Mouse (Mus musculus): Measurements from ENCODE around the gene Cacna1h. TPM values are rescaled to one million over a fixed set of nuclear protein-coding genes. Genes with fewer than 3 reads are reported as not detected.

The Cacna1h gene
- polyA plus RNA-seq, 1 experiment from 2014 or later: 11.3 TPM

DNA sequence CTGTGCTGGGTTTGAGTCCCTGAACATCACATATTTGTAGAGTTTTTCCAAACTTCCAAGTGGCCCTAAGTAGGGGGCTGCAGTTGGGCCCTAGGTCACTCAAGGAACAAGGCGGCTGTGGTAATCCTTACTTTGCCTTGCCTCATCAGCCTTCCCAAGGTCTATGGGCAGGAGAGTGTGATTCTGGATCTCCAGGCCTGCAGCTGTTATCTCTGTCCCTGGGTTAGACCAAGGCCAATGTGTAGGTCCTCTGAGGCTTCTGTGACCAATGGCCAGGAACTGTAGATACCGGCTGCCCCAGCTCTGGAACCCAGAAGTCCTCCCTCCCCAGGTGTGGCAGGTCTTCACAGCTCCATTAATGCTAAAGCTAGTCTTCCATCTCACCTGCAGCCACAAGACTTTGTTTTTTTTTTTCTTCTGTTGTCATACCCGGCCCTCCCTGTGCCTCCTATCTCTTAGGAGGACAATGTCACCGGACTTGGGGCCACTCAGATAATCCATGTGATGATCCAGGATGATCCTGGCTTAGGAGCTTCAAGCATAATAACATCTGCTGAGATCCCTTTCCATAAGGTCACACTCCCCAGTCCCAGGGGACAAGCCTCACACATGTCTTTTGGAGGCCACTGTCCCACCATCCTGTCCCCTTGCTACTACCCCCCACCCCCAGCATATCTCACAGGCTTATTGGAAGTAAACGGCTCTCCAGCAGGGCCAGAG lies 18.8 kb upstream of the Cacna1h start:
- Histone ChIP-seq H3K4me1 (ENCODE audit: control insufficient read depth, insufficient read depth, low read length) (0 out of 2 replicates have a peak, but pooled peaks cover 7% of the 10 kb centered on the region), H3K9ac (replicated peaks; ENCODE audit: low read length) (no peak overlapping the region), H3K27me3 (ENCODE audit: control insufficient read depth, insufficient read depth, low read length) (no peaks in the 10 kb centered on the region), H3K27ac (replicated peaks; ENCODE audit: low read depth, low read length) (no peak overlapping the region), H3K36me3 (ENCODE audit: control insufficient read depth, insufficient read depth, low read length) (no peaks in the 10 kb centered on the region), H3K9me3 (ENCODE audit: control insufficient read depth, low read length) (no peaks in the 10 kb centered on the region), H3K4me2 (ENCODE audit: low read length) (no peak overlapping the region), H3K4me3 (replicated peaks; ENCODE audit: low read depth, low read length) (no peak overlapping the region)
- WGBS: 71% methylated on average over 5 of the region's 5 CpGs
- ATAC-seq (ENCODE audit: low FRiP score, low TSS enrichment): no peak
- no peak for DNase-seq

GRCm38 (mm10) chr17:25450329-25450728 lies 16.7 kb upstream of the Cacna1h start:
- Histone ChIP-seq H3K27ac (replicated peaks; ENCODE audit: low read depth, low read length) (no peak overlapping the region), H3K27me3 (ENCODE audit: control insufficient read depth, insufficient read depth, low read length) (no peaks in the 10 kb centered on the region), H3K4me1 (ENCODE audit: control insufficient read depth, insufficient read depth, low read length) (0 out of 2 replicates have a peak, but pooled peaks cover under 1% of the 10 kb centered on the region), H3K9ac (replicated peaks; ENCODE audit: low read length) (no peak overlapping the region), H3K4me2 (ENCODE audit: low read length) (no peak overlapping the region), H3K9me3 (ENCODE audit: control insufficient read depth, low read length) (no peaks in the 10 kb centered on the region), H3K36me3 (ENCODE audit: control insufficient read depth, insufficient read depth, low read length) (no peaks in the 10 kb centered on the region), H3K4me3 (replicated peaks; ENCODE audit: low read depth, low read length) (no peak overlapping the region)
- DNase-seq (no peak), ATAC-seq (ENCODE audit: low FRiP score, low TSS enrichment) (no peak)
- WGBS: 67% methylated on average over 4 of the region's 4 CpGs

- no peak overlapping the region for H3K4me2 ChIP-seq (ENCODE audit: low read length)
- no peaks in the 10 kb centered on the region for H3K27me3 ChIP-seq (ENCODE audit: control insufficient read depth, insufficient read depth, low read length)
- 0 out of 2 replicates have a peak, but pooled peaks cover 4% of the 10 kb centered on the region for H3K4me1 ChIP-seq (ENCODE audit: control insufficient read depth, insufficient read depth, low read length)
- no peaks in the 10 kb centered on the region for H3K9me3 ChIP-seq (ENCODE audit: control insufficient read depth, low read length)
- H3K9ac ChIP-seq (replicated peaks; ENCODE audit: low read length): no peak overlapping the region
- 85% methylated on average over 12 of the region's 12 CpGs for WGBS
- H3K4me3 ChIP-seq (replicated peaks; ENCODE audit: low read depth, low read length): no peak overlapping the region
- no peak overlapping the region for H3K27ac ChIP-seq (replicated peaks; ENCODE audit: low read depth, low read length)
- no peak for ATAC-seq (ENCODE audit: low FRiP score, low TSS enrichment)
- no peak for DNase-seq
- H3K36me3 ChIP-seq (ENCODE audit: control insufficient read depth, insufficient read depth, low read length): no peaks in the 10 kb centered on the region
Observed at GRCm38 (mm10) chr17:25447865-25448264, 14.3 kb upstream of the Cacna1h start.

DNA sequence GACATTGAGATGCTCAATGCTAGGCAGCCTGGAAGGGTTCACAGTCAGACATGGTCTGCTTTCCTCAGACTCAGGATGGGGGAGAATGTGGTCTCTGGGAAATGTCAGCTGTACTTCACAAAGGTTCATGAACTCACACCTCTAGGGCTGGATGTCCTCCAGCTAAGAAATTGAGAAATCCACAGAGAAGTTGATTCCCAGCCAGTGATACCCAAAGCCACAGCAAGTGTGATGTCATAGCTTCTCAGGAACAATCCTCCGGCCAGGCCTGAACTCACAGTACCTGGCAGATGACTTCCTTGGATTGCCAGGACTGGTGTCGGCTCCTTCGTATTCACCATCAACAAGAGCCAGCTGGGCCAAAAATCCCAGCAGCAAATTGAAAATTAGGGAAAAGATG lies 12.3 kb upstream of the Cacna1h start:
- H3K4me1 ChIP-seq (ENCODE audit: control insufficient read depth, insufficient read depth, low read length): 0 out of 2 replicates have a peak, but pooled peaks cover 4% of the 10 kb centered on the region
- no peak overlapping the region for H3K27ac ChIP-seq (replicated peaks; ENCODE audit: low read depth, low read length)
- 91% methylated on average over 3 of the region's 3 CpGs for WGBS
- no peaks in the 10 kb centered on the region for H3K36me3 ChIP-seq (ENCODE audit: control insufficient read depth, insufficient read depth, low read length)
- no peak overlapping the region for H3K9ac ChIP-seq (replicated peaks; ENCODE audit: low read length)
- ATAC-seq (ENCODE audit: low FRiP score, low TSS enrichment) (no peak), DNase-seq (no peak)
- no peak overlapping the region for H3K4me3 ChIP-seq (replicated peaks; ENCODE audit: low read depth, low read length)
- H3K9me3 ChIP-seq (ENCODE audit: control insufficient read depth, low read length): no peaks in the 10 kb centered on the region
- no peaks in the 10 kb centered on the region for H3K27me3 ChIP-seq (ENCODE audit: control insufficient read depth, insufficient read depth, low read length)
- no peak overlapping the region for H3K4me2 ChIP-seq (ENCODE audit: low read length)

DNA sequence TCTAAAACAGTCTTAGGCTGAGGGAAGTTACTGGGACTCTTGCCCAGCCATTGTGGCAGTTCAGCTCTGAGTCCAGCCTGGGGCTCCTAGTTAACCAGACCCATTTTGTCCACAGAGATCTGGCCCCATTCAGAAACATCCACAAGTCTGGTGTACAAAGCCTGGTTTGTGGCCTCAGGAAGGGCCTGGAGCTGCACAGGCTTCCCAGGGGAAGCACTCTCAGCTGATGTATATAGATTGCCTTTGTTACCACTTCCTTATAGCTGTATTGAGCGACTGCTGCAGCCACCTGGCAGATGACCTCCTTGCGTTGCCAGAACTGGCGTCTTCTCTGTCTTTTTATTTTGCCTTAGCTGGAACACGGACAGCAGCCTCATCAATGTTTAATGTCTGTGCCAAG lies 11.5 kb upstream of the Cacna1h start:
- Histone ChIP-seq H3K9me3 (ENCODE audit: control insufficient read depth, low read length) (no peaks in the 10 kb centered on the region), H3K4me2 (ENCODE audit: low read length) (no peak overlapping the region), H3K9ac (replicated peaks; ENCODE audit: low read length) (no peak overlapping the region), H3K36me3 (ENCODE audit: control insufficient read depth, insufficient read depth, low read length) (no peaks in the 10 kb centered on the region), H3K4me3 (replicated peaks; ENCODE audit: low read depth, low read length) (no peak overlapping the region), H3K27ac (replicated peaks; ENCODE audit: low read depth, low read length) (no peak overlapping the region), H3K27me3 (ENCODE audit: control insufficient read depth, insufficient read depth, low read length) (no peaks in the 10 kb centered on the region), H3K4me1 (ENCODE audit: control insufficient read depth, insufficient read depth, low read length) (0 out of 2 replicates have a peak, but pooled peaks cover 4% of the 10 kb centered on the region)
- no peak for ATAC-seq (ENCODE audit: low FRiP score, low TSS enrichment)
- WGBS: 54% methylated on average over 4 of the region's 4 CpGs
- DNase-seq: peak; percentile 27

DNA sequence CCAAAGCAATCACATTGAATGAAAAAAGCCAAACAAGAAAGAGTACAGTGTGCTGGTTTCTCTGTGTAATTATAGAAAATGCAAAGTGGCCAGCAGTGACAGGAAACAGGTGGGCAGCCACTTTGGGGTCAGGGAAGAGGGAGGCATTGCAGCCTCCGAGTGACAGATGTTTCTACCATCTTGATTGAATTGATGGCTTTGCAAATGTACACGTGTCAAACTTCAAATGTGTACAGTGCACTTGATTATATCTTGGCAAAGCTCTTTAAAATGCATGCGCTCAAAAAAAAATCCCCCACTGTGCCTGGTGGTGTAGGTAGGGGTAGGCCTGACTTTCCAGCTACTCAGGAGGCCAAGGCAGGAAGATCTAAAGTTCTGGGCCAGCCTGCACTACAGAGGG lies 9.3 kb upstream of the Cacna1h start:
- whole genome bisulfite sequencing: 83% methylated on average over 3 of the region's 3 CpGs
- Histone ChIP-seq H3K4me3 (replicated peaks; ENCODE audit: low read depth, low read length) (no peak overlapping the region), H3K27me3 (ENCODE audit: control insufficient read depth, insufficient read depth, low read length) (no peaks in the 10 kb centered on the region), H3K36me3 (ENCODE audit: control insufficient read depth, insufficient read depth, low read length) (no peaks in the 10 kb centered on the region), H3K9ac (replicated peaks; ENCODE audit: low read length) (no peak overlapping the region), H3K4me2 (ENCODE audit: low read length) (no peak overlapping the region), H3K27ac (replicated peaks; ENCODE audit: low read depth, low read length) (no peak overlapping the region), H3K4me1 (ENCODE audit: control insufficient read depth, insufficient read depth, low read length) (0 out of 2 replicates have a peak, but pooled peaks cover 4% of the 10 kb centered on the region), H3K9me3 (ENCODE audit: control insufficient read depth, low read length) (no peaks in the 10 kb centered on the region)
- no peak for ATAC-seq (ENCODE audit: low FRiP score, low TSS enrichment)
- no peak for DNase-seq

DNA sequence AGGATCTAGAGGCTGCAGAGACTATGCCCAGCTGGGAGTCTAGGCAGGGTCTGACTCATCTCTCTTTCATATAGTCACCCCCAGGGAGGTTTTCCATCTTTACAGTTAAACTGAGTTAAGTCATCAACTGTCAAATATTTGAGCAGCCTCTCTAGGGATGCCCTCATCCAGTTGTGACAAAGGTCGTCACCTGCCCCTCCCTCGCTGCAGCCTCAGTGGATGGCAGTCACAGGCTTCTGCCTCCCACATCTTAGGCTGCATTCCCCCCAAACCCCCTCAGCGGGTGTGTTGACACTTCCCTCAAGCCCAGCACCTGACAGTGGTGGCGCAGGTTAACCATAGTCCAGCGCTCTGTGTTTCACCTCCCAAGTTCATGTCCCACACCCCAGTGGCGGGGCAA lies 7.8 kb upstream of the Cacna1h start:
- 0 out of 2 replicates have a peak, but pooled peaks cover 4% of the 10 kb centered on the region for H3K4me1 ChIP-seq (ENCODE audit: control insufficient read depth, insufficient read depth, low read length)
- H3K27me3 ChIP-seq (ENCODE audit: control insufficient read depth, insufficient read depth, low read length): no peaks in the 10 kb centered on the region
- H3K9ac ChIP-seq (replicated peaks; ENCODE audit: low read length): no peak overlapping the region
- WGBS: 79% methylated on average over 6 of the region's 6 CpGs
- H3K9me3 ChIP-seq (ENCODE audit: control insufficient read depth, low read length): no peaks in the 10 kb centered on the region
- DNase-seq: no peak
- H3K4me3 ChIP-seq (replicated peaks; ENCODE audit: low read depth, low read length): no peak overlapping the region
- H3K36me3 ChIP-seq (ENCODE audit: control insufficient read depth, insufficient read depth, low read length): no peaks in the 10 kb centered on the region
- no peak for ATAC-seq (ENCODE audit: low FRiP score, low TSS enrichment)
- no peak overlapping the region for H3K27ac ChIP-seq (replicated peaks; ENCODE audit: low read depth, low read length)
- H3K4me2 ChIP-seq (ENCODE audit: low read length): no peak overlapping the region

DNA sequence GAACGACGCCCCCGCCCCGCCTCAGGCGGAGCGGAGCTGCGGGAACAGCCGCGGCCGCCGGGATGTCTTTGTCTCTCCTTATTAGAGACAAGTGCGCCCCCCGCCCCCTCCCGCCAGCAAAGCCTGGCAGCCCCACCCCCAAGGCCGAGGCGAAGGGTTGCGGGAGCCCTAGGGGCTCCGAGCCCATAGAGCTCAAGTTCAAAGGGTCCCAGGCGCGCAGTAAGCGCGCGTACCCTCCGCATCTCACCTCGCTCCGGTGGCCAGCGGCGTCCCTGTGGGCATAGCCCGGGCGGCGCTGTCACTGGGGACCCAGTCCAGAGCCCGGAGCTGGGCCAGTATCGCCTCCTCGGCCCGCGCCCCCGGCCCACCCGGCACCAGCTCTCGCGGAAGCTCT lies 363 bp downstream of the Cacna1h start:
- ATAC-seq (ENCODE audit: low FRiP score, low TSS enrichment): peak; percentile 44; the same call in 1 of the 2 replicates
- 1% methylated on average over 40 of the region's 40 CpGs for WGBS

More for the DNA sequence above, 363 bp downstream of the Cacna1h start:
- peaks cover 27% of the 10 kb centered on the region for H3K4me1 ChIP-seq (ENCODE audit: control insufficient read depth, insufficient read depth, low read length)
- peak overlapping the region; percentile 79 for H3K4me3 ChIP-seq (replicated peaks; ENCODE audit: low read depth, low read length)
- peaks cover 5% of the 10 kb centered on the region; the same call in 1 of the 2 replicates for H3K27me3 ChIP-seq (ENCODE audit: control insufficient read depth, insufficient read depth, low read length)
- H3K9ac ChIP-seq (replicated peaks; ENCODE audit: low read length): peak overlapping the region; percentile 89
- H3K27ac ChIP-seq (replicated peaks; ENCODE audit: low read depth, low read length): peak overlapping the region; percentile 84
- H3K36me3 ChIP-seq (ENCODE audit: control insufficient read depth, insufficient read depth, low read length): no peaks in the 10 kb centered on the region
- H3K9me3 ChIP-seq (ENCODE audit: control insufficient read depth, low read length): no peaks in the 10 kb centered on the region
- DNase-seq: peak; percentile 73
- peak overlapping the region; percentile 86 for H3K4me2 ChIP-seq (ENCODE audit: low read length)
